Mouse (Mus musculus): Measurements from ENCODE around the gene Abcc2. TPM values are rescaled to one million over a fixed set of nuclear protein-coding genes. Genes with fewer than 3 reads are reported as not detected.

Gene Abcc2
- total RNA-seq, 2 experiments from 2014 or later, result 0.17 to 0.54 TPM

GRCm38 (mm10) chr19:43851996-43852630 lies 70.1 kb downstream of the Abcc2 start:
- DNase-seq (ENCODE audit: low spot score in 2 of 2), result no peak

GRCm38 (mm10) chr19:43852837-43853545 lies 71.0 kb downstream of the Abcc2 start:
- DNase-seq (ENCODE audit: low spot score in 2 of 2), result no peak

- DNase-seq (ENCODE audit: low spot score in 2 of 2), result no peak
Observed at GRCm38 (mm10) chr19:43857347-43857746, 75.4 kb downstream of the Abcc2 start.

GRCm38 (mm10) chr19:43870418-43870817 lies 88.4 kb downstream of the Abcc2 start:
- DNase-seq (ENCODE audit: low spot score in 2 of 2), result no peak

GRCm38 (mm10) chr19:43874351-43874750 lies 92.4 kb downstream of the Abcc2 start:
- no peak for DNase-seq (ENCODE audit: low spot score in 2 of 2)

GRCm38 (mm10) chr19:43875996-43876395 lies 94.0 kb downstream of the Abcc2 start:
- DNase-seq (ENCODE audit: low spot score in 2 of 2), result peak in 1 of 2 experiments; percentile 35

- DNase-seq (ENCODE audit: low spot score in 2 of 2), result no peak
Observed at GRCm38 (mm10) chr19:43877364-43877763, 95.4 kb downstream of the Abcc2 start.

- no peak for DNase-seq (ENCODE audit: low spot score in 2 of 2)
Observed at GRCm38 (mm10) chr19:43878111-43879092, 96.4 kb downstream of the Abcc2 start.

GRCm38 (mm10) chr19:43879401-43880212 lies 97.6 kb downstream of the Abcc2 start:
- peak; percentile 72 to 88 for DNase-seq (ENCODE audit: low spot score in 2 of 2)

GRCm38 (mm10) chr19:43880420-43880819 lies 98.4 kb downstream of the Abcc2 start:
- no peak for DNase-seq (ENCODE audit: low spot score in 2 of 2)

- no peak for DNase-seq (ENCODE audit: low spot score in 2 of 2)
Observed at GRCm38 (mm10) chr19:43881615-43882014, 99.6 kb downstream of the Abcc2 start.

GRCm38 (mm10) chr19:43882895-43883573 lies 101.0 kb downstream of the Abcc2 start:
- DNase-seq (ENCODE audit: low spot score in 2 of 2), result peak in 1 of 2 experiments; percentile 40

GRCm38 (mm10) chr19:43884668-43885498 lies 102.9 kb downstream of the Abcc2 start:
- DNase-seq (ENCODE audit: low spot score in 2 of 2), result no peak

- DNase-seq (ENCODE audit: low spot score in 2 of 2), result no peak
Observed at GRCm38 (mm10) chr19:43886371-43887099, 104.5 kb downstream of the Abcc2 start.

- no peak for DNase-seq (ENCODE audit: low spot score in 2 of 2)
Observed at GRCm38 (mm10) chr19:43887242-43887641, 105.2 kb downstream of the Abcc2 start.

GRCm38 (mm10) chr19:43887725-43888124 lies 105.7 kb downstream of the Abcc2 start:
- no peak for DNase-seq (ENCODE audit: low spot score in 2 of 2)
